Mouse (Mus musculus): ENCODE measurements around the gene C1qbp. TPM values are rescaled to one million over a fixed set of nuclear protein-coding genes. Genes with fewer than 3 reads are reported as not detected.

Gene C1qbp
- total RNA-seq, 2 experiments from 2014 or later: 208 to 214 TPM

Other genes with a start within 250 kb of the C1qbp start
- gene Zfp3, start 218.8 kb downstream of the C1qbp start, total RNA-seq (2021): 10 to 100 TPM; 10.6 to 11.2 TPM
- not detected for gene Scimp, start 170.4 kb downstream of the C1qbp start, total RNA-seq (2021)
- 10 to 100 TPM; 32.3 to 38.4 TPM for gene Rabep1, start 138.2 kb downstream of the C1qbp start, total RNA-seq (2021)
- gene Nup88, start 13.1 kb downstream of the C1qbp start, total RNA-seq (2021): 10 to 100 TPM; 53.9 to 59.6 TPM
- 10 to 100 TPM; 14.4 to 18.8 TPM for gene Rpain, start 12.8 kb downstream of the C1qbp start, total RNA-seq (2021)
- gene Dhx33, start 21.4 kb upstream of the C1qbp start, total RNA-seq (2021): 10 to 100 TPM; 14.9 to 17.6 TPM
- gene Mis12, start 36.6 kb upstream of the C1qbp start, total RNA-seq (2021): 1 to 10 TPM; 9.0 to 9.5 TPM
- gene Derl2, start 36.8 kb upstream of the C1qbp start, total RNA-seq (2021): 10 to 100 TPM; 21.4 to 29.0 TPM
- gene 6330403K07Rik, start 50.5 kb upstream of the C1qbp start, total RNA-seq (2021): 1 to 10 TPM; 1.7 to 2.0 TPM
- 1 to 10 TPM in 1 of 2 experiments, under 1 TPM in 1; 0.74 to 1.2 TPM for gene Nlrp1a, start 161.7 kb upstream of the C1qbp start, total RNA-seq (2021)
- under 1 TPM; 0.10 TPM for gene Nlrp1b, start 247.7 kb upstream of the C1qbp start, total RNA-seq (2021)

Measured in heart, postnatal 10 days (tissue).